Mouse (Mus musculus): ENCODE results near the gene Scgb1a1.

GRCm38 (mm10) chr19:9101062-9101457, 13.3 kb upstream of the Scgb1a1 start:
- TF ChIP-seq CTCF (IDR thresholded peaks at IDR 0.05; ENCODE audit: borderline replicate concordance, insufficient read depth, low read length) (no peak), POLR2A (IDR thresholded peaks at IDR 0.05; ENCODE audit: low read depth, low read length) (no peak)

All from embryonic fibroblast, embryonic 13.5 days (primary cell).